Mouse (Mus musculus): ENCODE measurements at regions not wholly inside any gene's neighbourhood (a gene's known extent, or its start where the extent isn't known, plus 50 kb on each side); places are given as distances from the start of the nearest gene placed in this dataset.

DNA sequence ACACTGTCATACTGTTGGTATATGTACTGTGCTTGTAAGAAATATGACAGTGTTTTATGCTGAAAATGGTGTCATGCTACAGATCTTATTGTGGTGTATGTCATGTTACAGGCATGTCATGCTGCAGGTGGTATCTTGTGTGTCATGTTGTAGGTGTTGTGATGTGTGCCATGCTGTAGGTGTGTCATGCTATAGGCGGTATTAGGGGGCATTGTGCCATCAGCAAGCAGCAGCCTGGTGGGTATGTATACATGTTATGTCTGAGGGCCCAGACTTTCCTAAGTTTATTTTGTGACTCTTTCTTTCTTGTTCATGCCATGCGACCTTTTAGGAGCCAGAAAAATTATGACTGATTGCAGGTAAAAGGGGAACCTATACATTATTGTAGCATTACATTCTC lies 134.7 kb upstream of the Foxa2 start:
- WGBS, result 84% methylated on average over 2 of the region's 2 CpGs
- no peak overlapping the region for H3K4me3 ChIP-seq
- H3K27me3 ChIP-seq, result no peaks in the 10 kb centered on the region
- H3K4me1 ChIP-seq, result no peaks in the 10 kb centered on the region
- H3K9me3 ChIP-seq, result no peaks in the 10 kb centered on the region
- no peak for ATAC-seq (replicated peaks)
- H3K36me3 ChIP-seq, result no peaks in the 10 kb centered on the region
- no peak overlapping the region for H3K27ac ChIP-seq (replicated peaks)
- no peak overlapping the region for H3K9ac ChIP-seq (replicated peaks)
- no peak overlapping the region for H3K4me2 ChIP-seq (replicated peaks)

DNA sequence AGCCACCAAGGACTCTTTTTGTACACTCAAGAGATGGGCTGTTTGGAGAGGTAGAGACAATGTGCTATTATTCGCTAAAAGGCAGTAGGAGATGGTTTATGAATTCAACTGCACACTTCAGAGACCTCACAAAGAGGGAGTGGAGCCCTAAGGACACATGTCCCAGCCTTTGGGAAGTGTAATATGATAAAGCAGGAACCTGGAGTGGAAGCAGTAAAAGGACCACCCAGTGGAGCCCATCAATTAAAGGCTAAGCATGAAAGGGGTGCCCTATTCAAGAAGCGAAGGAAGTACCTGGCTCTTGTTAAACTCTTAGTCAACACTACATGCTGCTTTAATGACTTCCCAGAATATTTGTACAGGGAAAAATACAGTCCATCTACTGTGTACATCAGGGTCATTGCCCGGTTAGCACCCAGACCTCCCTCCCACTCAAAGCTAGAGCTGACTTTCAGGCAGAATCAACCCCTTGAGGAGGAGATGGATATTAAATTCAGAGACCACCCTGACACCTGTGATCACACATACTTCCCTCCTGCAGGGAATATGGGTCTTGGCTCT lies 135.8 kb upstream of the Foxa2 start:
- H3K4me2 ChIP-seq (replicated peaks), result no peak overlapping the region
- no peaks in the 10 kb centered on the region for H3K4me1 ChIP-seq
- H3K9me3 ChIP-seq, result no peaks in the 10 kb centered on the region
- no peak overlapping the region for H3K4me3 ChIP-seq
- 84% methylated on average over 3 of the region's 3 CpGs for WGBS
- H3K9ac ChIP-seq (replicated peaks), result no peak overlapping the region
- no peaks in the 10 kb centered on the region for H3K36me3 ChIP-seq
- no peak for ATAC-seq (replicated peaks)
- H3K27me3 ChIP-seq, result no peaks in the 10 kb centered on the region
- no peak overlapping the region for H3K27ac ChIP-seq (replicated peaks)

DNA sequence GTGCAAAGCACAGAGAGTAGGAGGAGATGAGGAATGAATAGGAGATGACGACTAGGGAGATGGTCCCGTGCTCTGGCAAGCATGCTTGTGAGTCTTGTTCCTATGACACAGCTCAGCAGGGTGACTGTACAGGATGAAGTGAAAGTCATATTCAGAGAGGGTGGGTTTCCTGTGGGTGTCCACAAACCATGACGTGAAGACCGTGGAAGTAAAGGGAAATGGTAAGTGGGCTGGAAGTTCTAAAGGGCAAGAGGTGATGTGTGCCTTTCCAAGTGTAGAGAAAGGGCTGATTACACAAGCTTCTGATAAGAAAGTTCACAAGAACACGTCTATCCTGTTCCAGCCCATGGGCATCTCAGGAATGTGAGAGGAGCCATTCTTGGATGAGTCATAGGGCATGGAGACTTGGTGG lies 138.0 kb upstream of the Foxa2 start:
- Histone ChIP-seq H3K4me1 (no peaks in the 10 kb centered on the region), H3K4me2 (replicated peaks) (no peak overlapping the region), H3K27ac (replicated peaks) (no peak overlapping the region), H3K9ac (replicated peaks) (no peak overlapping the region), H3K36me3 (no peaks in the 10 kb centered on the region), H3K27me3 (no peaks in the 10 kb centered on the region), H3K4me3 (no peak overlapping the region), H3K9me3 (no peaks in the 10 kb centered on the region)
- no peak for ATAC-seq (replicated peaks)
- 86% methylated on average over 5 of the region's 5 CpGs for WGBS

DNA sequence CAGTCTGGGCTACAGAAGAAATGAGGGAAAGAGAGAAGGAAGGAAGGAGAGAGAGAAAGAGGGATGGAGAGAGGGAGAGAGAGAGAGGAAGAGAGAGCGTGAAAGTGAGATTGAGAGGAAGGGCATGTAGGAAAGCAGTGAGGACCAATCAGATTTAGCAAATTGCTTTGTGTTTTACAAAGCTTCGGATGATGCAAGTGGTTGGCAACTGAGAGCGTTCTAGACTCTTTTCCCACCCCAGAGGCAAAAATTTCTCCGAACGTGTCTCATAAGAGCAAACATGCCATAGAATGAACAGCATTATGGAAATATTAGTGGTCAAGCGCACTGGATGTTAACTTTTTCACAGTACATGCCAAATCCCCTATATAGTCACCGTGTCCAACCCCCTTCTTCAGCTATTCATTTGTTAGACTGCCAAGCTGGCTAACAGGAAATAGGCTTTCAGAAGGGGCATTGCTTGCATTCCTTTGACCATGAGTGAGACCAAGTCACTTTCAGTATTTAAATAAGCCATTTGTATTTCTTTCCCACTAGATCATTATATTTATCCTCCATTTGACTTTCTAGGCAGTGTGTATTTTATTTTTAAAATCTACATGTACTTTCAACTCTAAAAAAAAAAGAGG lies 139.7 kb upstream of the Foxa2 start:
- ATAC-seq (replicated peaks), result no peak
- Histone ChIP-seq H3K9ac (replicated peaks) (no peak overlapping the region), H3K27ac (replicated peaks) (no peak overlapping the region), H3K4me3 (no peak overlapping the region), H3K36me3 (no peaks in the 10 kb centered on the region), H3K4me2 (replicated peaks) (no peak overlapping the region), H3K27me3 (no peaks in the 10 kb centered on the region), H3K4me1 (no peaks in the 10 kb centered on the region), H3K9me3 (no peaks in the 10 kb centered on the region)
- 93% methylated on average over 7 of the region's 7 CpGs for WGBS

DNA sequence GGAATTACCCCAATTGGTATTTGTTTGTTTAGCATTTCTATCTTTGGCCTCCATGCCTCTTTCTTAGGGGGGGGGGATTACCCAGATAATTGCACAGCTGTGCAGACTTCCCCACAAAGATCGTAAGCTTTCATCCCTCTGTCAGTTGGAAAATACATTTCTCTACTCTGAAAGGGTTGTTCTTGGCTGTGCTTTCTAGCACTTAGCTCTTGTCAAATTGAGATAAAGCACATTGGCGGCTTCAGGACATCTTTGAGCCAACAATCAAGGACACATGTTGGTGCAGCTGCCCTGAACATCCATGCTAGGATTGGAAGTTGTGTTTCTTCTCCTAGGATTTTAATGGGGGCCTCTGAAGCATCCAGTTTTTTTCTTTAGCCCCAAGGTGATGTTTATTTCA lies 142.1 kb upstream of the Foxa2 start:
- Histone ChIP-seq H3K27ac (replicated peaks) (no peak overlapping the region), H3K9me3 (no peaks in the 10 kb centered on the region), H3K36me3 (no peaks in the 10 kb centered on the region), H3K9ac (replicated peaks) (no peak overlapping the region), H3K4me2 (replicated peaks) (no peak overlapping the region), H3K4me3 (no peak overlapping the region), H3K4me1 (no peaks in the 10 kb centered on the region), H3K27me3 (no peaks in the 10 kb centered on the region)
- no peak for ATAC-seq (replicated peaks)
- 70% methylated on average over 2 of the region's 2 CpGs for WGBS

DNA sequence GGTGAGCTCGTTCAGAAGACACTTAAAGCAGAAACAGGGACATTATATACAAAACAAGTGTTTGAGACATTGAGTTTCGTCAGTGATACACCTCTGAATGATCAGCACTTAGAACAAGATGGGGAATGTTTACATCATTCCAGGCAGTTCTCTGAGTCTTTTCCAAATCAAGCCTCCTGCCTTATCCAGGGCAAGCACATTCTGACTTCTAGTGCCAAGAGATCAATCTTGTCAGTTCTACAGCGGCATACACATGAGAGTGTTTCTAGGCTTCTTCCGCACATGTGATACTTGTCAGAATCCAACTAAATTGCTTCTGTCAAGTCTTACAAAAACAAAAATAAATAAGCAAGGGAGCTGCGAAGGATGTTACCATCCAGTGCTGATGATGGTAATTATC lies 142.5 kb upstream of the Foxa2 start:
- H3K4me3 ChIP-seq, result no peak overlapping the region
- no peak overlapping the region for H3K9ac ChIP-seq (replicated peaks)
- H3K36me3 ChIP-seq, result no peaks in the 10 kb centered on the region
- no peak overlapping the region for H3K27ac ChIP-seq (replicated peaks)
- no peak overlapping the region for H3K4me2 ChIP-seq (replicated peaks)
- no peak for ATAC-seq (replicated peaks)
- 68% methylated on average over 5 of the region's 5 CpGs for WGBS
- no peaks in the 10 kb centered on the region for H3K9me3 ChIP-seq
- no peaks in the 10 kb centered on the region for H3K4me1 ChIP-seq
- H3K27me3 ChIP-seq, result no peaks in the 10 kb centered on the region

DNA sequence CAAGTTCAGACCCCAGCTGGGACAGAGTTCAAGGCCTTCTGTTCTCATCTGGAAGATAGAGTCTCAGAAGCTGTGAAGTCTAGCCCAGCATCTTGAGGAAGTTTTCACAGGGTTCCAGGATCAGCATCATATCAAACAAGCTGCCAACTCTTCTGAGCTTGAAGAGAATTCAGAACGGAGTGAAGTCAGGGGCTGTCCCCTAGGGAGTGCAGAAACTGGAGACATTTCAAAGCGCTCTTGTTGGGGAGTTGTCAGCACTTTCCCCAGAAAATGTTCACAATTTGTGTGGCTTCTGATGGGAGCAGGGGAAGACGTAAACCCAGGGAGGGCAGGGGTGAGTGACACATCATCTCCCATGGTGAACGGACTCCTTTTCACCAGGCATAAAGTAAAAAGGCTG lies 146.2 kb upstream of the Foxa2 start:
- no peaks in the 10 kb centered on the region for H3K9me3 ChIP-seq
- H3K9ac ChIP-seq (replicated peaks), result no peak overlapping the region
- H3K36me3 ChIP-seq, result no peaks in the 10 kb centered on the region
- no peak overlapping the region for H3K27ac ChIP-seq (replicated peaks)
- no peaks in the 10 kb centered on the region for H3K4me1 ChIP-seq
- no peak overlapping the region for H3K4me3 ChIP-seq
- no peak for ATAC-seq (replicated peaks)
- no peaks in the 10 kb centered on the region for H3K27me3 ChIP-seq
- WGBS, result 71% methylated on average over 4 of the region's 4 CpGs
- H3K4me2 ChIP-seq (replicated peaks), result no peak overlapping the region

DNA sequence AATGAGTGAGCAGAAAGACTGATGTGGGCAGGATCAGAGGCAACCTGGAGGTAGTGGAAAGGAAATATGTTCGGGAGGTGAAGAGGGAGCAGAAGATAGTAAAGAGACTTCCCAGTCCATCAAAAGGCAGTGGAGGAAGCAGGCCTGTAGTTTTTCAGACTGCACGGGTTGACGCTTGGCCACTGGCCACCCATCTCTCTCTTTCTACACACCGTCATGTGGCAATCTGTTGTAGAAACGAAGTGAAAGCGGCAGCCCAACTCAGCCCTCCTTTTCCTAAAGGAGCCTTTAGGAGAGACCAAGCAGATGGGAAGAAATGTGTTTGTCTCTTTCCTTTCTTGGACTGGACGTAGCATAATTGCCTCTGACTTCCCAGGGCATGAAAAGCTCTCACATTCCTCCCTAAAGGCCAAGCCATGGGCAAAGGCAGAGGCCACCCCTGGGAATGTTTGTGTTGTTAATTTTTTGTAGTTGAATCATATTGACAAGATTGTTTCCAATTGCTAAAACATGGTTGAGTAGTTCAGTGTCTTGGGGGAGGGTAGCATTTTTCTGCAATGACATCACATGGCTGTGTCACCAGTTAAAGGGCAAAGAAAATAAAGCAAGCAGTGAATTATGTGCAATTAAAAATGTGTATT lies 150.7 kb upstream of the Foxa2 start:
- Histone ChIP-seq H3K27me3 (no peaks in the 10 kb centered on the region), H3K9me3 (no peaks in the 10 kb centered on the region), H3K4me2 (replicated peaks) (no peak overlapping the region), H3K4me3 (no peak overlapping the region), H3K9ac (replicated peaks) (no peak overlapping the region), H3K27ac (replicated peaks) (no peak overlapping the region), H3K36me3 (no peaks in the 10 kb centered on the region), H3K4me1 (no peaks in the 10 kb centered on the region)
- no peak for ATAC-seq (replicated peaks)
- WGBS, result 84% methylated on average over 7 of the region's 7 CpGs

DNA sequence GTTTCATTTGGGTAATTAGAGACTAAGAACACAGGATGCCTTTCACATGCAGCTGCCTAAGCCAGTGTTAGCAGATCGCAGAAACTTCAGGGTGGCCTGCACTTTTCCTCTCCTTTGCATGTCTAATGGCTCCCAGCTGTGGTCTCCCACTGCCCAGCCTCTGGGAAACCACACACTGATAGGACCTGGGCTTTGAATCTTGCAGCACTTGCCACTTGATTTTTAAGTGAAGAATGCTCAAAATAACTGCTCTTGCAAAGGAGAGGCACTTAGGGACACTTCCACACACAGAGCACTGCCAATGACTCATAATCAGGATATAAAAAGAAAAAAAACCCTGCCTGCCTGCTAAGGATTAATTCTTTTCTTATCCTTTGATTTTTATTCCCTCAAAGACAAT lies 159.9 kb upstream of the Foxa2 start:
- Histone ChIP-seq H3K4me1 (no peaks in the 10 kb centered on the region), H3K9me3 (no peaks in the 10 kb centered on the region), H3K27ac (replicated peaks) (no peak overlapping the region), H3K4me2 (replicated peaks) (no peak overlapping the region), H3K4me3 (no peak overlapping the region), H3K27me3 (no peaks in the 10 kb centered on the region), H3K9ac (replicated peaks) (no peak overlapping the region), H3K36me3 (no peaks in the 10 kb centered on the region)
- ATAC-seq (replicated peaks), result no peak
- WGBS, result 34% methylated on average over 1 of the region's 1 CpGs

DNA sequence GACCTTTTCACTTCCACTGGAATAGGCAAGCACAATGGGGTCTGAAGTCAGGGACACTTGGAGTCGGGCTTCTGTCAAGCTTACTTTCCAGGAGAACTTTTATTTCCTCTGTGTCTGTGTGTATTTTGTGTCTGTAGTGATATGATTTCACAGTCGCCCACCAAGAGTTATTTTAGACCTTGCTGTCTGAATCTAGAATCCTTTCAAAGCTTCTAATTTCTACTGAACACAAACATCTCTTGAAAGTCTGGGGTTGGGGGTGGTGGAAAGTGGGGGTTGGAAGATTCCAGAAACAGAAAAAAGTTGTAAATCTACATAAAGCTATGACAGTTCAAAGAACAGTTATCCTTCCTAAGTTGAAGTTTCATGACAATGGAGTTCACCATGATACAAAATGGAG lies 164.0 kb upstream of the Foxa2 start:
- no peak overlapping the region for H3K9ac ChIP-seq (replicated peaks)
- WGBS, result 84% methylated on average over 2 of the region's 2 CpGs
- no peak overlapping the region for H3K4me3 ChIP-seq
- no peaks in the 10 kb centered on the region for H3K9me3 ChIP-seq
- no peak for ATAC-seq (replicated peaks)
- H3K27me3 ChIP-seq, result no peaks in the 10 kb centered on the region
- no peaks in the 10 kb centered on the region for H3K4me1 ChIP-seq
- H3K36me3 ChIP-seq, result no peaks in the 10 kb centered on the region
- H3K27ac ChIP-seq (replicated peaks), result no peak overlapping the region
- H3K4me2 ChIP-seq (replicated peaks), result no peak overlapping the region

DNA sequence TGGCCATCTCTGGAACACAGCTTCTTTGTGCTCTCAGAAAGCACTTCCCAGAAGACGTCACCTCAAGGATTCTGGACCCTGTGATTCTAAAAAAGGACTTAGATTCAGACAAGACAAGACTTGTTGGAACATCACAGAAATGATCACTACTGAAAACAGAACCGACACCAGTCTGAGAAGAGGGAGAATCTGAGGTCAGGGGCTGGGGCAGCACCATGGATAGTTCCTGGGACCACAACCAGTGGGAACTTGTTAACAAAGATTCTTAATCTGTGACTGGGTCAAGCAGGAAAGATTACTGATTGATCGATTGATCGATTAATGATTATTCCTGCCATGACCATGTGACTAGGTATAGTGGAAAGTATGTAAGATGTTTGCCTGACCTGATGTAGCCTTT lies 170.4 kb upstream of the Foxa2 start:
- WGBS, result 78% methylated on average over 4 of the region's 4 CpGs
- ATAC-seq (replicated peaks), result no peak
- Histone ChIP-seq H3K4me1 (no peaks in the 10 kb centered on the region), H3K27me3 (no peaks in the 10 kb centered on the region), H3K36me3 (no peaks in the 10 kb centered on the region), H3K9me3 (no peaks in the 10 kb centered on the region), H3K4me2 (replicated peaks) (no peak overlapping the region), H3K9ac (replicated peaks) (no peak overlapping the region), H3K27ac (replicated peaks) (no peak overlapping the region), H3K4me3 (no peak overlapping the region)

DNA sequence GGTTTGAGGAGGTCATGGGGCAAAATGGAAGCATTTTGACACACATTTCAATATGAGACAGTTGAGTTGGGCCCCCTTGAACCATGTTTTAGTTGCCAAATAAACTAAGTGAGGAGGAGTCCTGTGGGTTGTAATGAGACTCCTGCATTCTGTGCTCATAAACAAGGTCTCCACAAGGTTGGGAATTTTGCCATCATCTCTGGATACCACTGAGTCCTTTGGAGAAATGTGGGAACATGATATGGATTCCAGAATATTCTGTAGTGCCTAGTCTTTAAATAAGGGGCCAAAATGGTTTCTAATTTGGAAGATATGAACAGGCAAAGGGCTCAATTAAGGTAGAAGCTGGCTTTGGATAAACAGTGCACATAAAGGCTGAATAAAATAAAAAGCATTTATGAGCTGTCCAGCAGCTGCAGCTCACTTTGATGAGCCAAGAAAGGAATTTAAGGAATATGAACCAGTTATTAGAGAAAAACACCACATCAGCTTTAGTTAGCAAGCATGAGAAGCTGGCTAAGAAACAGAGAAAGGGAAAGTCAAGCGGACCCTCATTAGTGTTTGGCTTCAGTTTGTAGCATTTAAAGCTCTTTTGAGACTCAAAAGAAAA lies 161.3 kb upstream of the Sstr4 start:
- Histone ChIP-seq H3K4me3 (no peak overlapping the region), H3K27ac (replicated peaks) (no peak overlapping the region), H3K9ac (replicated peaks) (no peak overlapping the region), H3K36me3 (no peaks in the 10 kb centered on the region), H3K4me2 (replicated peaks) (no peak overlapping the region), H3K27me3 (no peaks in the 10 kb centered on the region), H3K9me3 (no peaks in the 10 kb centered on the region), H3K4me1 (no peaks in the 10 kb centered on the region)
- no peak for ATAC-seq (replicated peaks)
- WGBS, result 73% methylated on average over 1 of the region's 1 CpGs

All from forebrain, embryonic 15.5 days (tissue).